Mouse (Mus musculus): ENCODE results near the gene Ppil1. TPM values are rescaled to one million over a fixed set of nuclear protein-coding genes. Genes with fewer than 3 reads are reported as not detected.

Ppil1 gene
- total and polyA plus RNA-seq, 3 experiments, result 26.3 to 91.6 (median 79.4) TPM

- no peaks in the 10 kb centered on the region for H3K4me1 ChIP-seq (ENCODE audit: insufficient read depth, low read depth, low read length)
- no peak for DNase-seq (ENCODE audit: low spot score)
- H3K4me3 ChIP-seq (ENCODE audit: low read depth, low read length), result no peak overlapping the region
- H3K27me3 ChIP-seq (ENCODE audit: insufficient read depth, low read length), result peaks cover 68% of the 10 kb centered on the region
- no peaks in the 10 kb centered on the region for H3K36me3 ChIP-seq (replicated peaks)
- TF ChIP-seq TAL1 (conservative IDR thresholded peaks at IDR 0.05; ENCODE audit: low read depth, low read length) (no peak), CTCF (IDR thresholded peaks at IDR 0.05; ENCODE audit: low read depth, low read length) (no peak), GATA1 (IDR thresholded peaks at IDR 0.05; ENCODE audit: borderline replicate concordance, low read length) (no peak), POLR2AphosphoS5 (IDR thresholded peaks at IDR 0.05; ENCODE audit: insufficient replicate concordance, low read depth, low read length) (no peak), GATA2 (IDR thresholded peaks at IDR 0.05; ENCODE audit: borderline replicate concordance, low read depth, low read length) (no peak)
- no peak for ATAC-seq (ENCODE audit: extremely low read depth, insufficient number of reproducible peaks, low FRiP score, poor library complexity, severe bottlenecking)
- H3K9me3 ChIP-seq (replicated peaks), result no peaks in the 10 kb centered on the region
These were observed 43.4 kb downstream of the Ppil1 start for GRCm38 (mm10) chr17:29220631-29221030.

- H3K4me3 ChIP-seq (ENCODE audit: low read depth, low read length), result no peak overlapping the region
- ATAC-seq (ENCODE audit: extremely low read depth, insufficient number of reproducible peaks, low FRiP score, poor library complexity, severe bottlenecking) (no peak), DNase-seq (ENCODE audit: low spot score) (no peak)
- H3K9me3 ChIP-seq (replicated peaks), result no peaks in the 10 kb centered on the region
- peaks cover 78% of the 10 kb centered on the region for H3K27me3 ChIP-seq (ENCODE audit: insufficient read depth, low read length)
- H3K4me1 ChIP-seq (ENCODE audit: insufficient read depth, low read depth, low read length), result no peaks in the 10 kb centered on the region
- no peak for TF ChIP-seq GATA1 (IDR thresholded peaks at IDR 0.05; ENCODE audit: borderline replicate concordance, low read length)
- TF ChIP-seq CTCF (IDR thresholded peaks at IDR 0.05; ENCODE audit: low read depth, low read length), result no peak
- TF ChIP-seq GATA2 (IDR thresholded peaks at IDR 0.05; ENCODE audit: borderline replicate concordance, low read depth, low read length), result no peak
- TF ChIP-seq TAL1 (conservative IDR thresholded peaks at IDR 0.05; ENCODE audit: low read depth, low read length), result no peak
- no peak for TF ChIP-seq POLR2AphosphoS5 (IDR thresholded peaks at IDR 0.05; ENCODE audit: insufficient replicate concordance, low read depth, low read length)
- H3K36me3 ChIP-seq (replicated peaks), result no peaks in the 10 kb centered on the region
These were observed 46.0 kb downstream of the Ppil1 start for GRCm38 (mm10) chr17:29218017-29218416.

GRCm38 (mm10) chr17:29216078-29216477 is 47.9 kb downstream of the Ppil1 start:
- Histone ChIP-seq H3K9me3 (replicated peaks) (no peaks in the 10 kb centered on the region; the same call in 1 of the 2 replicates), H3K4me1 (ENCODE audit: insufficient read depth, low read depth, low read length) (no peaks in the 10 kb centered on the region), H3K4me3 (ENCODE audit: low read depth, low read length) (no peak overlapping the region), H3K36me3 (replicated peaks) (no peaks in the 10 kb centered on the region), H3K27me3 (ENCODE audit: insufficient read depth, low read length) (peaks cover 73% of the 10 kb centered on the region)
- ATAC-seq (ENCODE audit: extremely low read depth, insufficient number of reproducible peaks, low FRiP score, poor library complexity, severe bottlenecking) (no peak), DNase-seq (ENCODE audit: low spot score) (no peak)
- no peak for TF ChIP-seq CTCF (IDR thresholded peaks at IDR 0.05; ENCODE audit: low read depth, low read length)
- no peak for TF ChIP-seq POLR2AphosphoS5 (IDR thresholded peaks at IDR 0.05; ENCODE audit: insufficient replicate concordance, low read depth, low read length)
- no peak for TF ChIP-seq GATA1 (IDR thresholded peaks at IDR 0.05; ENCODE audit: borderline replicate concordance, low read length)
- TF ChIP-seq GATA2 (IDR thresholded peaks at IDR 0.05; ENCODE audit: borderline replicate concordance, low read depth, low read length), result no peak
- no peak for TF ChIP-seq TAL1 (conservative IDR thresholded peaks at IDR 0.05; ENCODE audit: low read depth, low read length)

- TF ChIP-seq TAL1 (conservative IDR thresholded peaks at IDR 0.05; ENCODE audit: low read depth, low read length) (no peak), CTCF (IDR thresholded peaks at IDR 0.05; ENCODE audit: low read depth, low read length) (no peak), GATA2 (IDR thresholded peaks at IDR 0.05; ENCODE audit: borderline replicate concordance, low read depth, low read length) (no peak), GATA1 (IDR thresholded peaks at IDR 0.05; ENCODE audit: borderline replicate concordance, low read length) (no peak)
These were observed 49.3 kb downstream of the Ppil1 start for GRCm38 (mm10) chr17:29214655-29215054.

GRCm38 (mm10) chr17:29214193-29214456 is 49.9 kb downstream of the Ppil1 start:
- H3K36me3 ChIP-seq (replicated peaks), result no peaks in the 10 kb centered on the region
- H3K4me1 ChIP-seq (ENCODE audit: insufficient read depth, low read depth, low read length), result no peaks in the 10 kb centered on the region
- H3K9me3 ChIP-seq (replicated peaks), result no peaks in the 10 kb centered on the region; the same call in 1 of the 2 replicates
- no peak for TF ChIP-seq GATA2 (IDR thresholded peaks at IDR 0.05; ENCODE audit: borderline replicate concordance, low read depth, low read length)
- no peak for TF ChIP-seq CTCF (IDR thresholded peaks at IDR 0.05; ENCODE audit: low read depth, low read length)
- TF ChIP-seq TAL1 (conservative IDR thresholded peaks at IDR 0.05; ENCODE audit: low read depth, low read length), result no peak
- no peak for TF ChIP-seq GATA1 (IDR thresholded peaks at IDR 0.05; ENCODE audit: borderline replicate concordance, low read length)
- no peak for ATAC-seq (ENCODE audit: extremely low read depth, insufficient number of reproducible peaks, low FRiP score, poor library complexity, severe bottlenecking)
- H3K27me3 ChIP-seq (ENCODE audit: insufficient read depth, low read length), result peaks cover 71% of the 10 kb centered on the region
- no peak overlapping the region for H3K4me3 ChIP-seq (ENCODE audit: low read depth, low read length)
- DNase-seq (ENCODE audit: low spot score), result no peak

More at GRCm38 (mm10) chr17:29214655-29215054, 49.3 kb downstream of the Ppil1 start:
- Histone ChIP-seq H3K27me3 (ENCODE audit: insufficient read depth, low read length) (peaks cover 71% of the 10 kb centered on the region), H3K36me3 (replicated peaks) (no peaks in the 10 kb centered on the region), H3K9me3 (replicated peaks) (no peaks in the 10 kb centered on the region; the same call in 1 of the 2 replicates), H3K4me1 (ENCODE audit: insufficient read depth, low read depth, low read length) (no peaks in the 10 kb centered on the region), H3K4me3 (ENCODE audit: low read depth, low read length) (no peak overlapping the region)
- ATAC-seq (ENCODE audit: extremely low read depth, insufficient number of reproducible peaks, low FRiP score, poor library complexity, severe bottlenecking) (no peak), DNase-seq (ENCODE audit: low spot score) (no peak)

GRCm38 (mm10) chr17:29213381-29214192 is 50.4 kb downstream of the Ppil1 start:
- no peak for TF ChIP-seq GATA1 (IDR thresholded peaks at IDR 0.05; ENCODE audit: borderline replicate concordance, low read length)
- TF ChIP-seq POLR2AphosphoS5 (IDR thresholded peaks at IDR 0.05; ENCODE audit: insufficient replicate concordance, low read depth, low read length), result no peak
- no peak for TF ChIP-seq CTCF (IDR thresholded peaks at IDR 0.05; ENCODE audit: low read depth, low read length)
- no peak for TF ChIP-seq GATA2 (IDR thresholded peaks at IDR 0.05; ENCODE audit: borderline replicate concordance, low read depth, low read length)
- no peak for TF ChIP-seq TAL1 (conservative IDR thresholded peaks at IDR 0.05; ENCODE audit: low read depth, low read length)
- Histone ChIP-seq H3K27me3 (ENCODE audit: insufficient read depth, low read length) (peaks cover 68% of the 10 kb centered on the region), H3K9me3 (replicated peaks) (no peaks in the 10 kb centered on the region; the same call in 1 of the 2 replicates), H3K36me3 (replicated peaks) (no peaks in the 10 kb centered on the region), H3K4me3 (ENCODE audit: low read depth, low read length) (no peak overlapping the region), H3K4me1 (ENCODE audit: insufficient read depth, low read depth, low read length) (no peaks in the 10 kb centered on the region)
- DNase-seq (ENCODE audit: low spot score), result no peak
- no peak for ATAC-seq (ENCODE audit: extremely low read depth, insufficient number of reproducible peaks, low FRiP score, poor library complexity, severe bottlenecking)

All from G1E (cell line).